Mouse (Mus musculus): ENCODE results near the gene Kcnc1.

DNA sequence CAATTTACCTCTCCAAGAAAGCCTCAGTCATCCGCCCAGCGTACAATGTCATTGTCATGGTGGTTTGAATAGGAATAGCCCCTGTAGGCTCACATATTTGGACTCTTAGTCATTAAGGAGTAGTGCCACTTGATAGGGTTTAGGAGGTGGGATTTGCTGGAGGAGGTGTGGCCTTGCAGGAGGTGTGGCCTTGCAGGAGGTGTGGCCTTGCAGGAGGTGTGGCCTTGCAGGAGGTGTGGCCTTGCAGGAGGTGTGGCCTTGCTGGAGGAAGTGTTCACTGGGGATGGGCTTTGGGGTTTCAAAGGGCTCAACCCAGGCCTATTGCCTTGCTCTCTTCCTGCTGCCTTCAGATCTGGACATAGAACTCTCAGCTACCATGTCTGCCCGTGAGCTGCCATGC is 81.2 kb downstream of the Kcnc1 start:
- TF ChIP-seq CTCF (IDR thresholded peaks at IDR 0.05; ENCODE audit: extremely low read depth, insufficient read length, insufficient replicate concordance, low read depth, low read length) (no peak), POLR2A (IDR thresholded peaks at IDR 0.05; ENCODE audit: low read depth, low read length) (no peak)
